Mouse (Mus musculus) embryonic fibroblast, embryonic 13.5 days (primary cell): ENCODE measurements around the gene Tarm1.

Source experiments
- CTCF ChIP-seq: IDR thresholded peaks from 2 replicates; pipeline ENCODE4 v1.5.1; 2011; ENCODE audit warnings: mild to moderate bottlenecking, control low read depth, low read length, moderate library complexity, borderline replicate concordance; ENCODE audit not compliant: insufficient read depth
- POLR2A ChIP-seq: IDR thresholded peaks from 2 replicates; pipeline ENCODE4 v1.6.1; 2011; ENCODE audit warnings: low read depth, mild to moderate bottlenecking, control low read depth, low read length, moderate library complexity

DNA sequence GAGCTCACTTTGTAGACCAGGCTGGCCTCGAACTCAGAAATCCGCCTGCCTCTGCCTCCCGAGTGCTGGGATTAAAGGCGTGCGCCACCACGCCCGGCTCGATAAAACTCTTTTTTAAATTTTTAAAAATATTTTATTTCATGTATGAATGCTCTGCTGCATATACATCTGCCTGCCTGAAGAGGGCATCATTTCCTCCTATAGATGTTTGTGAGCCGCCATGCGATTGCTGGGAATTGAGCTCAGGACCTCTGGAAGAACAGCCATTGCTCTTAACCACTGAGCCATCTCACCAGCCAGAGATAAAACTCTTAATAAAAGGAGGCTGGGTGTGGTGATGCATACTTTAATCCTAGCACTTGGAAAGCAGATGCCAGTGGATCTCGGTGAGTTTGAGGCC, 62.4 kb downstream of the Tarm1 start:
- TF ChIP-seq POLR2A (no peak), CTCF (no peak)
